Mouse (Mus musculus): Measurements from ENCODE around the gene Cldn19. TPM values are rescaled to one million over a fixed set of nuclear protein-coding genes. Genes with fewer than 3 reads are reported as not detected.

Cldn19 gene
- polyA plus RNA-seq (2017; shearing (Covaris generic)): not detected

DNA sequence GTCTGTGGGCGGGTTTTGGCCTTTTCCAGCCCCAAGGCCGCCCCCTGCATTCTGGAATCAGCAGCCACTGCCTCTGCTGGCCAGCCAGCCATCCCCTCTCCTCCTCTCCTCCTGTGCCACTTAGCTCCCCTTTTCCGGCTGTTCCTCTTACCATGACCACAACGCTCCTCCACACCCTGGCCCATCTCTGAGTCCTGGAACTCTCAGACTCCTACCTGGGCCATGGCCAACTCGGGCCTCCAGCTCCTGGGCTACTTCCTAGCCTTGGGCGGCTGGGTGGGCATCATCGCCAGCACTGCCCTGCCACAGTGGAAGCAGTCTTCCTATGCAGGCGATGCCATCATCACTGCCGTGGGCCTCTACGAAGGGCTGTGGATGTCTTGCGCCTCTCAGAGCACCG, at the start of gene Cldn19:
TSS of gene Cldn19 (plus strand) at position 64 of the 400 bp plus-strand sequence.
- no peak for ATAC-seq

DNA sequence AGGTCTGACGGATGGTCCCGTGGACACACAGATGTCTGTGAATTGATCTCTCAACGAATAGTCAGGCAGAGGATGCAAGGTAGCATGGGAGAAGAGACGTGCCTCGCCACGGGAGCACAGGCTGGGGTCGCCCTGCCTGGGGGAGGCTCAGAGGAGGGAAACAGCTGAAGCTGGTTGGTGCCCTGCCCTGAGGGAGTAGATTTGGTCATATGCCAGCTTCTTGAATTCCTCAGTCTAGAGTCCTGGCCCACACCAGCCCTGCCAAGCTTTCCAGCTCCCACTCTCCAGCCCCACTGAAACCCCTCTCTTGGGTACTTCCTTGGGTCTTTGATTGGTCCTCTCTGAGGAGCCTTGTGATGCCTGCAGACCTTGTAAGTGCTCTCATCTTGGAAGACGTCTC, 38.5 kb upstream of the Cldn19 start:
- no peak for ATAC-seq

DNA sequence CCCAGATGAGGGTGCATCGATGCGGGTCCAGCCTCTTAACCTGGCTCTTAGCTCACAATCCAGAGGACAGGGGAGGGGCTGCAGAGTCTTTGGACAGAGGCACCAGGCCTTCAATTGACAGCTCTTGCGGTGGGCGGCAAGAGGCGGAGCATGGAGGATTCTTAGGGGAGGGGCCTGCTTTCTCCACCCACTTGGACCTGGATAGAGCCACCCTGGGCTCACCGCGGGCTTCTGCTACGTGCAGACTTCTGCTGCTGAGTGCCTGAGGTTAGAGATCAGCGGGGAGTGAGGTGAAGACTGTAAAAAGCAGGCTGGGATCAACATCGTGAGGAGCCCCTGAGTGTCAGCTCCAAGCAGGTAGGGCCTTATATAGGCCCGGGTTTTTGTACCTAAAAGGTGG, 37.0 kb upstream of the Cldn19 start, which contains the start of gene Tmem269:
TSS of gene Tmem269 (minus strand) at position 49 of the 400 bp plus-strand sequence.
- no peak for ATAC-seq

DNA sequence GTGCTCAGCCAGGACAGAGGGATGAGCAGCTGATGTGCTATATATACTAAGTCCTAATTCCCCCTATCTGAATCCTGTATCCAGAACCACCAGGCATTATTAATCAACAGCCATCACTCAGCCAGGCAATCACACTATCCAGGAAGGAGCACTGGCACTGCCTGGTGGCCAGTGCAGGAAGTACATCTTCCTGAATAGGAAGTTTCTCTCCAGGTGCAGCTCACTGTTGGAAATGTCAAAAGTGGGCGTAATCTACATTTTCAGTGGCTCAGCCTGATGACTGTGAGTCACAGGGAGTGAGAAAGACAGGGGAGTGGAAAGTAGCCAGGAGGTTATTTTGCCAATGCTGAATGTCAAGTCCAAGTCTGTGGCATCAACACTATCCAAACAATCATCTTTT, 31.5 kb upstream of the Cldn19 start:
- ATAC-seq: peak; percentile 80

DNA sequence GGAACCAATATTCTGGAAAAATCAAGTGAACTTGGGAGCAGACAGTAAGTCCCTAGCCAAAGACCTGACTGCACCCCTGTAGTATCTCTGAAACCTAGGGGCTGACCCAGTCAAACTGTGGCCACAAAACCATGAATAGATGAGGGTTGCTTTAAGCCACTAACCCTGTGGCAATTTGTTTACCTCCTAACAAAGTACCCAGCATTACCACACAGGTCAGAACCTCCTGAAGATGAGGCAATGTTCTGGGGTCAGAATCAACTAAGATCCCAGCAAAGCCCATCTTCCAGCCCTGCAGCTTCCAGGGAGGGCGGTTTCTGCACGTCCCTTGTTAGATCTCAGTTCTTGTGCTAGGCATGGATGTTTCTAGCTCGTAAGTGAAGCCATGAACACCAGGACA, 30.7 kb upstream of the Cldn19 start:
- ATAC-seq: no peak

DNA sequence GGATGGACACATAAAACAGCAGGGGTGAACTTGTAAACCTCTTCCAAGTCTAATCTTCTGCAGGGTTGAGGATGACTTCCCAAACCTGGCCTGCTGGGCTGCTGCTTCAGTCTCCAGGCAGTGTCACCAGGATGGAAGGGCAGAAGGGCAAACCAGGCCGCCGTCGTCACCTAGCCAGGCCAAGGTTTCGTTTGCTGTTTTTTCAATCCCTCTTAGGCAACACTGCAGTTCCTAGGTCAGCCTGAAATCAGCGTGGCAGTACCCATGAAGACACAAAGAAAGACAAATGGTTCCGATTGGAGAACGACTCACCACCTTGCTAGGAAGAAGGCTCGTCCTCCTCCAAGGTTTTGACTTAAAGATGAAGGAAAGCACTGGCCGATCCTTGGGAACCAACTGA, 29.5 kb upstream of the Cldn19 start:
- no peak for ATAC-seq

DNA sequence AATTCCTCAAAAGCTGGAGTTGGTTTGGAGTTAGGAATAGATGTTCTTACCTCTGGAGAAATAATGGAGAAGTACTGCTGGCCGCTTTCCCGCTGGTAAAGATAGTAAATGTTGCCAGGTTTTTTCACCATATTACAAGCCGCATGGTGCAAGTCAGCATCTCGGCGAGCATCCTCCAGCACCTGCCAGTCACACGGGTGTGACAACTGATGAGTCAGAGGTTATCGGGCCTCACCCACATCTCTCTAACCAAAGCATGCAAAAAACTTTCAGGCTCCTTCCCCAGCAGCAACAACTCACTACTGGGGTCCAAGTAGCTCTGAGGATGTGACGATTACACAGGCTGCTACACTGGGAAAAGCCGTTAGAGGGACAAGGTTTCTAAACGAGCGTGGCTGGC, 28.5 kb upstream of the Cldn19 start:
- ATAC-seq: no peak

DNA sequence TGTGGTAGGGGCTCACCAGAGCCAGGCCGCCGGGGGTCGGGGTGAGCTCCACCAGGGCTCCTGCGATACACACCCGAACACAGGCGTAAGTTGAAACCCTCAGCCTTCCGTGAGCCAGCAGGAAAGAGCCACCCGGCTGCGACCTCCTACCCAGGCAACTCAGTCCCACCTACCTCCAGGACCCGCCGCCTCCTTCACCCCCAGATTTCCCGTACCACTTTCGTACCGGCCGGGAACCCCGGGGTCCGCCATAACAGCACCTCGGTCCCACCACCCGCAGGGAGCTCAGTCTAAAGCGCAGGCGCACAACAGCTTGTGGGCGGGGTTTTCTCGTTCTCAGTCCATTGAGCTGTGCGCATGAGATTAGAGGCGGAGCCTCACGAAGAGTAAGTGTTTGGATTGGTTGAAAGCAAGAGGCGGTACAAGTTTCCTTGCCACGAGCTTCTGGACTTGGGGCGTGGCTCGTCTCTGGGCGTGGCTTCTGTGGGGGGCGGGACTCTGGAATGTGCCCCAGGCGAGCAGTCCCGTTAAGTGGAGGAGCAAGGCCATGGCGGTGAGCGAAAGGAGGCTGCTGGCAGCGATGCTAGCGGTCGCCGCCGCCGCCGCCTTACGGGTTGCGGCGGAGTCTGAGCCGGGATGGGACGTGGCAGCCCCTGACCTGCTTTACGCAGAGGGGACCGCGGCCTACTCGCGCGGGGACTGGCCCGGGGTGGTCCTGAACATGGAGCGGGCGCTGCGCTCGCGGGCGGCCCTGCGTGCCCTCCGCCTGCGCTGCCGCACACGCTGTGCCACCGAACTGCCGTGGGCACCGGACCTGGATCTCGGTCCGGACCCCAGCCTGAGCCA, 22.6 kb upstream of the Cldn19 start, which contains the start of the genes AU022252 and P3h1:
TSS of gene AU022252 (minus strand) at position 303 of the 846 bp plus-strand sequence.
TSS of gene P3h1 (plus strand) at position 506 of the 846 bp plus-strand sequence.
- ATAC-seq: peak; percentile 98

DNA sequence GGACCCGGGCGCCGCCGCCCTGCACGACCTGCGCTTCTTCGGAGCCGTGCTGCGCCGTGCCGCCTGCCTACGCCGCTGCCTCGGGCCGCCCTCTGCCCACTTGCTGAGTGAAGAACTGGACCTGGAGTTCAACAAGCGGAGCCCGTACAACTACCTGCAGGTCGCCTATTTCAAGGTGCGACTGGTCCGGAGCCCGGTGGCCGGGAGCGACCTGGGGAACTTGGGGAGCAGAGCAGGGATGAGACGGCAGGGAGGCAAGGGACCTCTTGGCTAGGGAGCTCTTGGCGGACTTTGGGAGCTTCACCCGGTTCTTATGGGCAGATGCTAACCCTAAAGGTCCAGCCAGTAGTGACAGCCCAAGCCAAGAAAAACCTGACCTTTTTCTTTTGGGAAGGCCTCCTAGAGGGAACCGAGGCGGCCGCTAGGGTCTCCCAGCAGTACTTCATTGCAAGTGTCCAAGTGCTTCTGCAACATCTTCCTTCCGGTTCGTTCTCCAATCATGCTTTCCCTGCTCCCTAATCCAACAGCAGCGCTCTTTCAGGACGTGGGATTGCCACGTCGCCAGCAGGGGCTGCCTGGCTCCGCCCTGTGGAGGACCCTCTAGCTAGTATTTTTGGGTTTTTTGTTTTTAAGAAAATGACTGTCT, 21.8 kb upstream of the Cldn19 start:
- ATAC-seq: no peak

DNA sequence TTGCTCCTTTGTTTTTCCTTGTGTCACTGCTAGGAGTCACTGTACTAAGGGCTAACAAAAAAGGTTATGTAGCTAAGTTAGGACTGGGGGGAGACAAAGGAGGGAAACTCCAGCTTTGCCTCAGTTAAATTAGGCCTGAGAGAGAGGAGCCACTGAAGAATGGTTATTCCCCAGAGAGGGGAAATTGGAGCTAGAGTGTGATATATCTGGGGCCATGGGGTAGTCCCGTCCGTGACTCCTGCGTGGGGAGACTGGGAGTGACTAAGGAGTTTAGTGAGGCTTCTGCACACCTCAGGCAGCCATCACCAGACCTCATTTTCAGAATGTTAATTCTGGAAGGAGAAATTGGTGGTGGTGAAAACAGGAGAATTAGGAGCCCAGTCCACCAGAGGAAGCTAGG, 20.9 kb upstream of the Cldn19 start:
- no peak for ATAC-seq

DNA sequence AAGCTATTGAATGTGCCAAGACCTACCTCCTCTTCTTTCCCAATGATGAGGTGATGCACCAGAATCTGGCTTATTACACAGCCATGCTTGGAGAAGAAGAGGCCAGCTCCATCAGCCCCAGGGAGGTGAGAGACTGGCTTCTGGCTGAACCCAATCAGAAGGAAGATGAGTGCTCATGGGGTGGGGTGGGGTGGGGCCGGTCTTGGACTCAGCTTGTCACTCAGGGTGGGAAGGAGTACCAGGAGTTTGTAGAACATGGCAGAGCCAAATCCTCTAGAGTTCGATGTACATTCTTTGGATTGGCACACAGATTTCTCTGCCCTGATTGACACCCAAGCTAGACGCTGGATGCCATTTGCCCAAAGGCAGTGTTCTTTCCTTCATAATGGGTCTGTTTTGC, 16.6 kb upstream of the Cldn19 start:
- no peak for ATAC-seq

DNA sequence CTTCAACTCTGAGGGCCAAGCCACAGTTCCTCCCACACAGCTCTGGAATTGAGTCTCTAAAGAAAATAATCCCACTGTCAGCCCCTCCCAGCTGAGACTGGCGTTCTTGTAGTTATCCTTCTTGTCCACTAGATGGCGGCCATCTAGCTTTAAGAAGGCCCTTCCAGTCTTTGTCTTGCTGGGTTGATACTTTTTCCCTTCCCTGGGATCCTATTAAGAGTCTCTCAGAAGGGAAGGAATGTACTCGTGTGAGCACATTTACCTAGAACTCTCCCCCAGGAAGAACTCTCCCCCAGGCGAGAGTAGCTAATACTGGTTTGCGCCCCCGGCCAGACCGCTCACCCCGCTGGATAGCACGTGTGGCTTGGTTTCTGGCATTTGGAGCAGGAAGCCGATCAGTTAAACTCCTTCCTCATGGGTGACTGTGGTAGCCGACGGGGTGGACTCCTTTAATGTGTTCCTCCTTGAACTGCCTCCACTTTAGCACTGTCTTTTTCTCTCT, 16.0 kb upstream of the Cldn19 start:
- peak; percentile 97 for ATAC-seq

DNA sequence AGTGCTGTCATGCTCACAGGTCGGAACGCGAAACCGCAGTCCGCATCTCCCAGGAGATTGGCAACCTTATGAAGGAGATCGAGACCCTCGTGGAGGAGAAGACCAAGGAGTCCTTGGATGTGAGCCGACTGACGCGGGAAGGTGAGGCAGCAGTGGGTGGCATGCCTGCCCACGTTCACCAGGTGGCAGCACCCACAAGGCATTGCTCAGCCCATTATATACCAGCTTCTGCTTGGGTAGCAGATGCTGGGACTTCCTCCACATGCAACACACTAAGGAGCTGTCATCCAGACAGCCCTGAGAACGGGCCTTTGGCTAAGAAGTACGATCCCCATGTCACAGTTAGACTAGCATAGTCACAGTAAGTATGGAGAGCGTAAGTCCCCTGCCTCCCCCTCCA, 13.6 kb upstream of the Cldn19 start:
- no peak for ATAC-seq

DNA sequence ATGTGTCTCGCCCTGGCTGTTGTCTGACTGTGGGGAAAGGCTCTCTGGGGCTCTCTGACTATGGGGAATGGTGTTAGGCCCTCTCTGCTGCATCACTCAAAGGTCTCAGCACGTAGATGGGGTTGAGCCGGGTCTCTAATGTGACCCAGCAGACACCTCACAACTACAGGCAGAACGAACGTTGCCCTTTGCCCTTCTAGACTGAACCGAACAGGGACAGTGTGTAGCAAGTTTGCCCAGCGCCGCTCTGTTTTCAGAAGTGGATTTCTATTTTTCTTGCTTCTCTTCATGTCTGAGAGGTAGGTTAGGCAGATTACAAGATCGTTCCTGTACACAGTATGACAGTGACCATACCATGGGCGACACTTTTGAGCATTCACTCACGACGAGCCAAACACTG, 12.6 kb upstream of the Cldn19 start:
- no peak for ATAC-seq

DNA sequence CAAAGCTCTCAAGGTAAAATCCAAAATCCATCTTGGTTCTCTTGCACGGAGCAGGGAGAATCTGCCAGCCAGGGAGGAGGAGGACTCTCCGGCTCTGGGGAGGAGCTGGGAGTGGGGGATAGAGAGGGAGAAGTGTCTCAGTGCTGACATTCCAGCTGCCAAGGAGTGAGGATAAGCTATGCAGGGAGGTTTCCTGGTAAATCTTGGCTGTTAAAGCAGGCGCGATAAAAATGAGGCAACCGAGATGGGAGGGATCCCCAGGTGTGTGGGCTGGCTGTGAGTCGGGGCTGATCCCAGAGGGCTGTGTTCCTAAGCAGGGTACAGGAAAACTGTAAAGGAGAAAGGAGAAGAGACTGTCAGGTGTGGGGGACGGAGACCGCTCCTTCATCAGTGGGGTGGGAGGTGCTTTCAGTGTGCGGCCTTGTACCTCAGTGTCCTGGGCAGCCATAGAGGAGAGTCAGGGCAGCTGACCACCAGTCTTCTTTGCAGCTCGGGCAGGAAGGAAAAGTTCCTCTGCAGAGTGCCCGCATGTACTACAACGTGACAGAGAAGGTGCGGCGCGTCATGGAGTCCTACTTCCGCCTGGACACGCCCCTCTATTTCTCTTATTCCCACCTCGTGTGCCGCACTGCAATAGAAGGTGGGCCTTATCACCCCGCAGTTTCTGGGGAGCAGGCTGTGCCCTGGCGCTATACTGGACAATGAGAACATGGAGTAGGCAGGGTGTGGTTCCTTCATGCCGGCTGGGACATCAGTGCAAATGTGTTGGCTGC, 10.6 kb upstream of the Cldn19 start:
- no peak for ATAC-seq

DNA sequence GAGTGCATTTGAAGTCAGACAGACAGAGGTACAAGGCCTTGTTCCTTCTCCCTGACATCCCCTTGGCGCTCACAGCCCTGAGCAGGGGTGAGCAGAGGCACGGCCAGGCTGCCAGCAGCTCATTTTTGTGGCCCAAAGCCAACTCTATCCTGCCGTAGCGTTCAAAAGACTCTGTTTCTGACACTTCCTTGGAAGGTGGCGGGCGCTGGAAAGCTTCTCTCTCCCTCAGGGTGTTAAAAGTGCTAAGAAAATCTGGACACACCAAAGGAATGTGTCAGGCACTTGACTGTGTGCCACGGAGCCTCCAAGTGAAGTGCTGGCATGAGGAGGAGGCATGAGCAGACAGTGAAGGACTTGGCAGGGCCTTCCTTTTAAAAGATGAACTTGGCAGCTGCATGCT, 9.7 kb upstream of the Cldn19 start:
- ATAC-seq: no peak

DNA sequence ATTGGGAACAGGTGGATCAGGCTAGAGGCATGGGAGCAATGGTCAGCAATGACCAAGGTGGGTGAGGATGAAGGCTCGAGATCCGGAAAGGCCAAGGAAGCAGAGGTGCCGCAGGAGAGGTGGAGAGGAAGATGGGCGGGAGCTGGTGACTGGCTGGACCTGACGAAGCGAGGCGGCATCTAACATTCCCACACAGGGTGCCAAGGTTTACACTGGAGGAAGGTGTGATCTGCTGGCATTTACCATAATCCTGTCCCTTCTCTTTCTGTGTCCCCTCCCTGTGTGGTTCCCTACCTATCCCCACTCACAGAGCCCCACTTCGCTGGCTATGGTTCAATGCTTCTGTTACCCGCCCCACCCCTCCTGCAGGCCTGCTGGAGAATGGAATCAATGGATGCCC, 9.3 kb upstream of the Cldn19 start:
- ATAC-seq: no peak

DNA sequence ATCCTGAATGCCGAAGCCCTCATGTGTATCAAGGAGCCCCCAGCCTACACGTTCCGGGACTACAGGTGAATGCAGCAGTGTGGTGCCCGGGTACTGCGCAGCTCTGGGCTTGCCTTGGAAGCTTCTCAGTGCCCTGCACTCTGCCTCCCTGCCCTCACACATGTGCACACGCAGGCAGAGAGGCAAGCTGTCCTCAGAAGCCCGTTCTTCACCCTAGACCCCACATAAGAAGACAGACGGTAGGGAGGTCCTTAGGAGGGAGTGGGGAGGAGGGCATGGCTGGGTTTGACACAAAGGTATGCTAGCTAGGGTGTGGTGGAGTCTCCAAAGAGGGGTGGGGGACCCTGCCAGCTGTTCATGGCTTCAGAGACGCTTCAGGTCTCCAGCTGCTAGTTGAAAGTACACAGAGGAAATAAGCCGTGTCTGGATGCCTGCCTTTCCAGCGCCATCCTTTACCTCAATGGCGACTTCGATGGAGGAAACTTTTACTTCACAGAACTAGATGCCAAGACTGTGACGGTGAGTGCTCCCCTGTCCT, 8.5 kb upstream of the Cldn19 start:
- ATAC-seq: no peak

DNA sequence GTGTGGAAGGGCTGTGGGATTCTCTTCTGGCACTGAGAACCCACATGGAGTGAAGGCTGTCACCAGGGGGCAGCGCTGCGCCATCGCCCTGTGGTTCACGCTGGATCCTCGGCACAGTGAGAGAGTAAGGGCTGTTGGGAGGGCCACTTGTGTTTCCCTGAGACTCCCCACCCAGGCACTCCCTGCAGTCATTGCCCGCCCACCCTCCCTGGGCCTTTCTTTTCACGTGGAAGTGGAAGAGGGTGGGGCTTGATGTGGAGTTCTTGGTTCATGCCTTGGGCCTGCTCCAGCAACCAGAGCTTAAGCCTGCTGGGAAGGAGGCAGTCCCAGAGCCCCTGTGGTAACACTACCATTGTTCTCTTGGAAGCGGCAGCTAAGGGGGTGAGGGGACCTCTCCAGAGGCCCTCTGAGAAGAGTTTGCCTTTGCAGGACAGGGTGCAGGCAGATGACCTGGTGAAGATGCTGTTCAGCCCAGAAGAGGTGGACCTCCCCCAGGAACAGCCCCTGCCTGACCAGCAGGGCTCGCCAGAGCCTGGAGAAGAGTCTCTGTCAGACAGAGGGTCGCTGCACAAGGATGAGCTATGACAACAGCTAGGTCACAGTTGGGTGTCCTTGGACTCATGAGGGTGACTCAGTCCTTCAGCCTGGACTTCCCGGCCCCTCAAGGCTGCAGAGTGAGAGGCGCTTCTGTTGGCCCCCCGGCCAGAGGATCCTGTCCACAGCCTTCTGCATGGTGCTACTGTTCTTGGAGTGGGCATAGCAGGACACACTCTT, 7.6 kb upstream of the Cldn19 start:
- ATAC-seq: peak; percentile 75

DNA sequence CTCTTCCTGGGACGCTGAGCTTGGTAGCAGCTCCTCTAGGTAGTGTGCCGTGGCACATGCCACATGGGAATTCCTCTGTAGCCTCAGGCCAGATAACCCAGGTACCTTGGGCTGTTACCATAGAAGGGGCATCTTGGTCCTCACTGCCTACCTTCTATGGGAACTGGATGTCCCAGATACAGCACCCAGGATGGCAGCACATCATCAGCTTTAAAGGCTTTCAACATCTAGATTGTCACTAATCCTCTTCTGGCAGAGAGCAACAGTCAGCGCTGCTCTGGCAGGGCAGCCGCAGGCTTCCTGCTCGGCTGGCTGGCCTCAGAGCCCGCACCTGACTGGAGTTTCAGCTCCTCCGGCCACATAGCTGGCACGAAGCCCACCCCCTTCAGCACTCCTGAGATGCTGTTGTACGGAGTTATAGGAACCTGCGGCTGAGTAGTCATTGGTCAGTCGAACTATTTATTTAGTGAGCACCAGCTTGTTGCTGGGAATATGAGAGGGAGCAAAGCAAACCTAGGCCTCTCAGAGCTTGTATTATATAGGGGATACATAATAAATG, 6.7 kb upstream of the Cldn19 start:
- ATAC-seq: no peak

DNA sequence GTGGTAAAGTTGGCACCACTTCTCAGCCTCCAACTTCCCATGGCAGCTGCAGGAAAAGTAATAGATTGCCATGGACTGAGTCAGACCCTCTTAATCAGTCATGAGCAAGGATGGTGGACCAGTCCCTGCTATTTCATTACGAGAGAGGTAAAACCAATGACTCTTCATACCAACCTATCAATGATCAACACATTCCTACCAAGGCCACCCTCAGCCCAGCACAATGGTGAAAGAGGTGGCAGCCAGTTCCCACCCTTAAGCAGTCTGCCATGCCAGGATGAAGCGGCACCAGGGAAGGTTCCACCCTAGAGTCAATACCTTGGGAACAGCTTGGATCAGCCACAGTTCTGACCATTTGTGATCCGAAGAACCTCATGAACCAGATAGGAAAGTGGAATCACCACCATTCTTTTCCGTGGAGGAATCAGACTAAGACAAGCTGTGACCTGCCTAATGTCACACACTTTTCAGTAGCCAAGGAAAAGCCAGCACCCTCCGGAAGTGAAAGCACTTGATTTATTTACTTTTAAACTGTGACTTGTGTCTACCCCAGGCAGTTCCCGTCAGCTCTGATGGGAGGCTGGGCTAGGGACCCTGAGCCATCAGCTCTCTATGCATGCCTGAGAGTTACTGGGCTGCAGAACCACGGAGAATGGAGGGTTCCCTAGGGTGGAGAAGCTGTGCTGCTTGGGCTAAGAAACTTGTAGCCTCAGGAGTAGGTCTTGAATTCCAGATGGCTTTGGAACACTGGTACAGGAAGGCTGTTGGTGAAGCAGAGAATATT, 3.0 kb upstream of the Cldn19 start:
- ATAC-seq: no peak

Measured in CD4-positive, CD25-positive, alpha-beta regulatory T cell, adult 4 months (primary cell).